Mouse (Mus musculus): ENCODE measurements around the gene Mapk1.

GRCm38 (mm10) chr16:16988842-16989241 lies 5.7 kb downstream of the Mapk1 start:
- no peak for TF ChIP-seq CTCF (conservative IDR thresholded peaks at IDR 0.05; ENCODE audit: low read length)
- TF ChIP-seq NANOG (IDR thresholded peaks at IDR 0.05; ENCODE audit: borderline replicate concordance, low read length): no peak

Data from E14TG2a.4 (cell line).